Mouse (Mus musculus) hindbrain, embryonic 14.5 days (tissue): ENCODE measurements around the gene Rnf114. TPM values are rescaled to one million over a fixed set of nuclear protein-coding genes. Genes with fewer than 3 reads are reported as not detected.

Source experiments
- ATAC-seq: fragments of 200-750 bp; cut with Nextera tagmentation; 2 replicates; pipeline ENCODE4 v1.8.0; 2017; ENCODE audit warnings: moderate number of reproducible peaks, mild to moderate bottlenecking, moderate TSS enrichment, moderate library complexity; ENCODE audit not compliant: low FRiP score
- DNase-seq: peaks from one replicate; pipeline ENCODE4 v3.0.0-alpha.2; 2015; ENCODE audit warnings: low spot score
- H3K27ac ChIP-seq: fragments of 300-500 bp; sonication (generic); 2 replicates; pipeline ENCODE4 v1.5.1; 2014; ENCODE audit warnings: mild to moderate bottlenecking, moderate library complexity
- H3K27me3 ChIP-seq: fragments of 300-500 bp; sonication (generic); 2 replicates; pipeline ENCODE4 v1.6.1; 2014; ENCODE audit warnings: mild to moderate bottlenecking, low read length, mixed read lengths; ENCODE audit not compliant: control insufficient read depth, insufficient read depth
- H3K36me3 ChIP-seq: fragments of 300-500 bp; sonication (generic); replicated peaks from 2 replicates; pipeline ENCODE4 v1.6.1; 2014; ENCODE audit not compliant: control insufficient read depth, insufficient read depth
- H3K4me1 ChIP-seq: fragments of 300-500 bp; sonication (generic); replicated peaks from 2 replicates; pipeline ENCODE4 v1.6.1; 2014; ENCODE audit warnings: antibody characterized with exemption, low read length, mixed read lengths; ENCODE audit not compliant: control insufficient read depth, insufficient read depth
- H3K4me2 ChIP-seq: fragments of 300-500 bp; sonication (generic); replicated peaks from 2 replicates; pipeline ENCODE4 v1.6.1; 2014; ENCODE audit warnings: mild to moderate bottlenecking, moderate library complexity
- H3K4me3 ChIP-seq: fragments of 300-500 bp; sonication (generic); replicated peaks from 2 replicates; pipeline ENCODE4 v1.5.1; 2014; ENCODE audit warnings: mild to moderate bottlenecking, low read length
- H3K9ac ChIP-seq: fragments of 300-500 bp; sonication (generic); 2 replicates; pipeline ENCODE4 v1.6.1; 2014
- H3K9me3 ChIP-seq: fragments of 300-500 bp; sonication (generic); 2 replicates; pipeline ENCODE4 v1.6.1; 2016; ENCODE audit warnings: low read length; ENCODE audit not compliant: control insufficient read depth
- WGBS: fragments of 180-500 bp; shearing (Covaris S2); extraction: QIAGEN DNeasy Blood & Tissue Kit; methylation state at CpG from one replicate; pipeline ENCODE4 v1.1.7; 2014; 5-methylcytosine and 5-hydroxymethylcytosine counted together
- polyA plus RNA-seq: library from polyadenylated mRNA; unstranded; fragments of >200 nt; fragmentation: Nextera tagmentation; extraction: Ambion mirVana; gene quantifications from 2 replicates; pipeline ENCODE4 v1.2.1, GENCODE M21; 2014

The Rnf114 gene
- polyA plus RNA-seq, 1 experiment from 2014 or later = 110 TPM

DNA sequence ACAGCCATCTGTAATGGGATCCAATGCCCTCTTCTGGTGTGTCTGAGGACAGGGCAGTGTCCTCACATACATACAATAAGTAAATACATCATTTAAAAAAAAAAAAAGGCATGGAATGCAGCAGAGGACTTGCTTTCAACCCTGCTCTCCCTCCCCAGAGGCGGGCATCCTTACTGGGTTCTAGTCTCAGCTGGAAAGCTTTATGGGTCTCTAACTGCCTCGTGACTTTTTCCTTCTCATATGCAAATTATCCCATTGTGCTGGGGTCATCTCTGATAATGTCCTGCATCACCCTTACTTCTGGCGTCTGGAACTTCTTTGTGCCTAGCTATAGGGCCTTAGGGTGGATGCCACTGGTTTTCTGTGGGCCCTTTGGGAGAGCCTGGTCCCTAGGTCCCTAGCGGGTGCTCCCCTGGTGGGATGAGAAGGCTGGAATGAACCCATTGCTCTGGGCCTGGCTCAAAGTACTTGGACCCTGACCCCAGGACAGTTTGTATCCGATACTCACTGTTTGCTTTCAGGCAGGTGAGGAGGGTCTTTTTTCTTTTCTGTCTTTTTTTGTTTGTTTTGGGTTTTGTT, 37.6 kb downstream of the Rnf114 start:
- DNase-seq (no peak), ATAC-seq (no peak)
- Histone ChIP-seq H3K4me2 (no peak overlapping the region), H3K9ac (no peak overlapping the region), H3K4me3 (no peak overlapping the region), H3K4me1 (no peaks in the 10 kb centered on the region), H3K36me3 (no peaks in the 10 kb centered on the region), H3K9me3 (no peaks in the 10 kb centered on the region), H3K27me3 (no peaks in the 10 kb centered on the region), H3K27ac (no peak overlapping the region)
- 14% methylated on average over 5 of the region's 5 CpGs for WGBS

DNA sequence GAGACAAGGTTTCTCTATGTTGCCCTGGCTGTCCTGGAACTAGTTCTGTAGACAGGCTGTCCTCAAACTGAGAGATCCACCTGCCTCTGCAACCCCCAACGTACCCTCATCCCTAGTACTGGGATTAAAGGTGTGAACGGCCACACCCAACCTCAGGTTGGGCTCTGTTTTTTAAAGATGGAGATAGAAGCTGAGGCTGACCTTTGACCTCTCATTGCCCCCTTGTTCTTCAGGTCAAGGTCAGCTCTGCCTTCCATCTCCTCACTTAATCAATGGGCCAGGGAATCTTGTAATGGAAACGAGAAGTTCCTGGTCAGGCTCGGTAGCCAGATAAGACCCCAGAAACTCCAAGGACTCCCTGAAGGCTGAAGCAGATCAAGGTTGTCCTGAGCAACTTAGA, 38.1 kb downstream of the Rnf114 start:
- WGBS = 75% methylated on average over 4 of the region's 4 CpGs
- no peak overlapping the region for H3K4me2 ChIP-seq
- H3K4me1 ChIP-seq = no peaks in the 10 kb centered on the region
- H3K27ac ChIP-seq = no peak overlapping the region
- no peak for ATAC-seq
- H3K4me3 ChIP-seq = no peak overlapping the region
- H3K9me3 ChIP-seq = no peaks in the 10 kb centered on the region
- no peaks in the 10 kb centered on the region for H3K27me3 ChIP-seq
- H3K36me3 ChIP-seq = no peaks in the 10 kb centered on the region
- H3K9ac ChIP-seq = no peak overlapping the region
- no peak for DNase-seq

DNA sequence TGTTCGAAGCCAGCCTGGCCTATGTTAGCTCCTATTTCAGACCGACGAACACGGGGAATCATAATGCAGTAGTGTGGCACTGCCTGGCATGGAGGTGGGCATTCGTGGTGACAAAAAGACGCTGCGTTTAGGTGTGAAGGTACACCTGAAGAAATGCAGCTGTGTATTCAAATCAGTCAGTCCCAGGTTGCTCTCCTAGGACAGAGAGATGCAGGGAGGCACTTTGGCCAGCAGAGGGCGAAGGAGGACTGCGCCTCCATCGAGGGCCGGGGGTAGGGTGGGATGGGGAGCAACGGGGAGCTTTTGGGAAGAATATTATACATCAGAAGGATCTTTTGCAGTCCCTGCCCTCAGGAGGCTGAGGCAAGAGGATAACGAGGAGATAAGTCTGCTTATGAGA, 39.7 kb downstream of the Rnf114 start:
- Histone ChIP-seq H3K4me2 (no peak overlapping the region), H3K27ac (no peak overlapping the region), H3K27me3 (peaks cover 14% of the 10 kb centered on the region), H3K9me3 (no peaks in the 10 kb centered on the region), H3K9ac (no peak overlapping the region), H3K4me1 (no peaks in the 10 kb centered on the region), H3K36me3 (no peaks in the 10 kb centered on the region), H3K4me3 (no peak overlapping the region)
- 21% methylated on average over 13 of the region's 13 CpGs for WGBS
- no peak for ATAC-seq
- peak; percentile 73 for DNase-seq

DNA sequence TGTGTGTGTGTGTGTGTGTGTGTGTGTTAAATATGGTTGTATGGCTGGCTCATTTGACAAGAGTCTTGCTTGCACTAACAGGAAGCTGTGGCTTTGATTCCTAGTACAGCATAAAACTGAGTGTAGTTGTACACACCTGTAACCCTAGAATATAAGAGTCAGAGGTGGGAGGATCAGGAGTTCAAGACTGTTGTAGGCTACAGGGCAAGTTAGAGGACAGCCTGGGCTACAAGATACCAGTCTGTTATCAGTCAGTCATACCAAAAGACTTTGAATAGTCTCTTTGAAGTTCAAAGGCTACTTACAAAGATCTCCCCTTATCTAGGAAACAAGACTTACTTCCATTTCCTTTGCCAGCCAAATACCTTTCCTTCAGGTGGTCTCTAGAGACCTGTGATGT, 41.4 kb downstream of the Rnf114 start:
- no peaks in the 10 kb centered on the region for H3K36me3 ChIP-seq
- peaks cover 10% of the 10 kb centered on the region for H3K4me1 ChIP-seq
- no peak overlapping the region for H3K4me3 ChIP-seq
- H3K4me2 ChIP-seq = no peak overlapping the region
- H3K27me3 ChIP-seq = peaks cover 30% of the 10 kb centered on the region
- no peak overlapping the region for H3K9ac ChIP-seq
- no peaks in the 10 kb centered on the region for H3K9me3 ChIP-seq
- DNase-seq = no peak
- ATAC-seq = no peak
- H3K27ac ChIP-seq = no peak overlapping the region

DNA sequence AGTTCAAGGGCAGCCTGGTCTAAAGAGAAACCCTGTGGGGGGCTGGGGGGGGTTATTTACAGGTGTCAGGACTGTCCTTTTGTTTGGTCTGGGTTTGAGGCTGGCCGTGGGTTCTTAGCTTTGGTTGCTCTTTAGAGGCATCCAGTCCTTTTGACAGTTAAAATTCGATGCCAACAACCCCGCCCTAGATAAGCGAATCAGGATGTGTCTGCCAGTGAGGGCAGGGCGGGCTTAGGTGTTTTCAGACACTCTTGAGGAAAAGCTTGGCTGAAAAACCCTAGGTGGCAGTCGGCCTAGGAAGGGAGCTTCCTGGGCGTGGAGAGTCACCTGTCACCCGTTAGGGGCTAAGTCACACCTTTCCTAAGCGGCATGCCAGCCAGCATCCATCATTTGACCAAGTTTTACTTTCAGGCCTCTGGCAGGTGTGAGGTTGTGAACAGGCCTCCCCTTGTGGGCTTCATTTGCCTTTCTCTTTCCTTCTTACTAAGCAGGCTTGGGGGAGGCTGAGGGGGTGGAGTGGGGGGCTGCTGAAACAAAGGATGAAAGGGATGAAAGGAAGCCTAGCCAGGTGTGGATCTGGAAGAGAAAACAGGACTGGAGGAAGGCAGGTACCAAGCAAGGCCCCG, 44.0 kb downstream of the Rnf114 start:
- H3K4me3 ChIP-seq = no peak overlapping the region
- no peak overlapping the region for H3K9ac ChIP-seq
- no peaks in the 10 kb centered on the region for H3K36me3 ChIP-seq
- H3K4me1 ChIP-seq = peaks cover 10% of the 10 kb centered on the region
- no peaks in the 10 kb centered on the region for H3K9me3 ChIP-seq
- H3K27me3 ChIP-seq = peaks cover 50% of the 10 kb centered on the region
- H3K27ac ChIP-seq = no peak overlapping the region
- H3K4me2 ChIP-seq = no peak overlapping the region
- no peak for ATAC-seq
- WGBS = 53% methylated on average over 10 of the region's 10 CpGs
- no peak for DNase-seq

DNA sequence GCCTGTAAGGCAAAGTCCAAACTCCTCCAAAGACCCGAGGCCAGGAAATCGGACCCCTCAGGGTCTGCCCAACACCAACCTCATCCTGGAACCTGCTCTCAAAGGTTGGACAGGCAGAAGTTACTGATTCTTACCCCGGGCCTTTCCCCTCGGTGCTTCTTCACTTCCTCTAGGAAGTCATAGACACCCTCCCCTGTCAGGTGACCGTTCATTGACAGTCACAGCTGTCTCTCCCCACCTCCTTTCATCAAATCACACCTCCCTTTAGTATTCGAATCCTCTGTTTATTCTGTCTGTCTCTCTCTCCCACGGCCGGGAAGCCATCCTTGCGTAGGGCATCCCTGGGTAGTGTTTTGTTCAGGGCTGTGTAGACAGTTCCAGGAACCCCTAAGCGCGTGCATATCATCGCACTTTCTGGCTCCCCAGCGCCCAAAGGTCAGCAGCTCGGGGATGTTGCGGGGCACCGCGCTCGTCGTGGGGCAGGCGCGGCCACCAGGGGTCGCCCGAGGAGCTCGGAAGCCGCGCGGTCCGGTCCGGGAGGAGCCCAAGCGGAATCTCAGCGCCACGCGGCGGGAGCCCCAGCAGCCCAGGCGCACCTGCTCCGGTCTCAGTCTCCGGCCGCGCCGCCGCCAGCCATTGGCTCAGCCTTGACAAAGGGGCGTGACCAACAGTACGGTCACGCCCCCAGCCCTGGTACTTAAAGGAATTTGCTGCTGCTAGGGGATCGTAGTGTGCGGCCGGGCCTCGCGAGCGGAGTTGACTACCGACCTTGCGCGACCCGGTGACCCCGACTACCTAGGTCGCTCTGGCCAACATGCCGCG, 45.2 kb downstream of the Rnf114 start, which contains the start of gene Snai1:
Gene Snai1 (plus strand): TSS at position 720 of the 822 bp plus-strand sequence.
- ATAC-seq (peak; percentile 91), DNase-seq (peak; percentile 84)
- Histone ChIP-seq H3K9ac (peak within 1 kb of the TSS; percentile 56), H3K4me3 (peak within 1 kb of the TSS; percentile 44), H3K27me3 (peaks cover 50% of the 10 kb centered on the region), H3K4me1 (peaks cover 10% of the 10 kb centered on the region), H3K36me3 (no peaks in the 10 kb centered on the region), H3K27ac (no peak within 1 kb of the TSS), H3K9me3 (no peaks in the 10 kb centered on the region), H3K4me2 (peak within 1 kb of the TSS; percentile 95)
- 2% methylated on average over 57 of the region's 58 CpGs for WGBS

DNA sequence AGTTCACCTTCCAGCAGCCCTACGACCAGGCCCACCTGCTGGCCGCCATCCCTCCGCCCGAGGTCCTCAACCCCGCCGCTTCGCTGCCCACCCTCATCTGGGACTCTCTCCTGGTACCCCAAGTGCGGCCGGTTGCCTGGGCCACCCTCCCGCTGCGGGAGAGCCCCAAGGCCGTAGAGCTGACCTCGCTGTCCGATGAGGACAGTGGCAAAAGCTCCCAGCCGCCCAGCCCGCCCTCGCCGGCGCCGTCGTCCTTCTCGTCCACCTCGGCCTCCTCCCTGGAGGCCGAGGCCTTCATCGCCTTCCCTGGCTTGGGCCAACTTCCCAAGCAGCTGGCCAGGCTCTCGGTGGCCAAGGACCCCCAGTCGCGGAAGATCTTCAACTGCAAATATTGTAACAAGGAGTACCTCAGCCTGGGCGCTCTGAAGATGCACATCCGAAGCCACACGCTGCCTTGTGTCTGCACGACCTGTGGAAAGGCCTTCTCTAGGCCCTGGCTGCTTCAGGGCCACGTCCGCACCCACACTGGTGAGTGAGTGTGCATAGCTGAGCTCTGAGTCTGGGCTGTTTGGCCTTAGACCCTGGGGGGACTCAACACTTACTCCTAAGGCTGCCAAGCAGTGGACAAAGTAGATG, 46.3 kb downstream of the Rnf114 start:
- DNase-seq (no peak), ATAC-seq (no peak)
- no peak overlapping the region for H3K27ac ChIP-seq
- peaks cover 50% of the 10 kb centered on the region for H3K27me3 ChIP-seq
- no peaks in the 10 kb centered on the region for H3K36me3 ChIP-seq
- no peaks in the 10 kb centered on the region for H3K9me3 ChIP-seq
- H3K4me3 ChIP-seq = peak overlapping the region; percentile 44
- H3K9ac ChIP-seq = peak overlapping the region; percentile 56
- H3K4me1 ChIP-seq = peaks cover 14% of the 10 kb centered on the region
- WGBS = 28% methylated on average over 32 of the region's 34 CpGs
- peak overlapping the region; percentile 95 for H3K4me2 ChIP-seq

DNA sequence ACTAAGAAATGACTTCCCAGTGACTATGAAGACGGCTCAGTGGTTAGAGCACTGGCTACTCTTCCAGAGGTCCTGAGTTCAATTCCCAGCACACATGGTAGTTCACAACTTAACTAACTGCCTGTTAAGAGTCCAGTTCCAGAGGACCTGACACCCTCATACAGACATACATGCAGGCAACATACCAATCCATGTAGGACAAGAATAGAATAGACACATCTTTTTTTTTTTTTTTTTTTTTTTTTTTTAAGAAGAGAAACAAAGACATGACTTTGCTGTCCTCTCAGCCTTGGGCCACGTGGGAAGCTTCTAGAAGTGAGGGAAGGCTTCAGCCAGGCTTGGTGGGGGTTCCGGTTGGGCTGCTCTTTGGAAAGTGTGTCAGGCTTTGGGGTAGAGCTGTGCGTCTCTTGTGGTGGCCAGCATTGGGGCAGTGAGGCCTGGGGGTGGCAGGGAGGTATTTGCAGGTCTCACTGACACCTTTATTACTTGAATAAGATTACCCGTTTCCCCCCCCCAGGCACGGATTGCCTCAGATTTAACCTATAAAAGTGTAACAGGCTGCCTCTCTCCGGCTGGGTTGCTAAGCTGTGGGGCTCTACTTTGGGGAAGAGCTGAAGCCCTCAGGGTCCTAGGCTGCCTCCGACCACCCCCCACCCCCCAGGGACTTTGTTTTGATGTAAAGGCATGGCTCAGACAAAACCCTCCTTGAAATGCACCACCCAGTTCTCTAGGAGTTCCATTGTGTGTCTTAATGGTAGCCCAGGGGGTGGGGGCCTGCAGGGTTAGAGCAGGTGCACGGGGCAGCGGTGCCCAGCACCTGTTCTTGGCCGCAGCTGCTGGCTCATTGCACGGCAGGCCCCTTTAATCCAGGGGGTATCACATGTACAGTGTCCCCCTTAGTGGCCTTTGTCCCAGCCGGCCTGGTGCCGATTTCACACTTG, 47.4 kb downstream of the Rnf114 start:
- DNase-seq (no peak), ATAC-seq (no peak)
- 14% methylated on average over 14 of the region's 14 CpGs for WGBS
- H3K9ac ChIP-seq = peak overlapping the region; percentile 7; the same call in 1 of the 2 replicates
- H3K27ac ChIP-seq = no peak overlapping the region
- no peaks in the 10 kb centered on the region for H3K36me3 ChIP-seq
- H3K4me3 ChIP-seq = peak overlapping the region; percentile 44
- peaks cover 50% of the 10 kb centered on the region for H3K27me3 ChIP-seq
- peak overlapping the region; percentile 95 for H3K4me2 ChIP-seq
- peaks cover 17% of the 10 kb centered on the region for H3K4me1 ChIP-seq
- no peaks in the 10 kb centered on the region for H3K9me3 ChIP-seq
